Mouse (Mus musculus) MEL (cell line): Measurements from ENCODE around the gene Cypt4. TPM values are rescaled to one million over a fixed set of nuclear protein-coding genes. Genes with fewer than 3 reads are reported as not detected.
"Not testable (repeated sequence)": the region's sequence is repeated elsewhere in the genome, so short reads cannot be mapped to it uniquely, and the experiment has no call there.

Source experiments
- DNase-seq: peaks from one replicate; pipeline ENCODE4 v3.0.0; 2011; ENCODE audit warnings: low read depth, low spot score
- H3K27ac ChIP-seq: 2 replicates; pipeline ENCODE4 v1.5.1; 2012; ENCODE audit warnings: low read depth, mild to moderate bottlenecking, control low read depth, low read length, moderate library complexity; ENCODE audit not compliant: control insufficient read depth
- H3K27me3 ChIP-seq, 2 experiments: fragments of 150-350 bp in 1 of 2; sonication (generic) in 1 of 2; 2 replicates each; pipeline ENCODE4 v1.6.1; 2012; ENCODE audit warnings: low read length in 2 of 2, mild to moderate bottlenecking in 2 of 2, improper control_type of control experiment in 1 of 2, moderate library complexity in 1 of 2; ENCODE audit not compliant: insufficient read depth in 2 of 2, control insufficient read depth in 1 of 2
- H3K36me3 ChIP-seq, 2 experiments: 2 replicates each; pipeline ENCODE4 v1.6.1; 2012 to 2014; ENCODE audit warnings: low read length in 2 of 2, improper control_type of control experiment in 1 of 2, inconsistent platforms in 1 of 2, mild to moderate bottlenecking in 1 of 2; ENCODE audit not compliant: insufficient read depth in 2 of 2, control insufficient read depth in 1 of 2
- H3K4me1 ChIP-seq, 2 experiments: fragments of 150-350 bp in 1 of 2; sonication (generic) in 1 of 2; 2 replicates each; pipeline ENCODE4 v1.6.1; 2012; ENCODE audit warnings: low read length in 2 of 2, improper control_type of control experiment in 1 of 2, mild to moderate bottlenecking in 1 of 2; ENCODE audit not compliant: insufficient read depth in 2 of 2, control insufficient read depth in 1 of 2
- H3K4me3 ChIP-seq, 2 experiments: fragments of 150-350 bp in 1 of 2; sonication (generic) in 1 of 2; 2 replicates each; pipeline ENCODE4 v1.5.1; 2012; ENCODE audit warnings: low read depth in 2 of 2, low read length in 2 of 2, mild to moderate bottlenecking in 2 of 2, moderate library complexity in 2 of 2, control low read depth in 1 of 2, improper control_type of control experiment in 1 of 2; ENCODE audit not compliant: control insufficient read depth in 1 of 2, insufficient read depth in 1 of 2
- H3K79me2 ChIP-seq: 2 replicates; pipeline ENCODE4 v1.6.1; 2012; ENCODE audit warnings: mild to moderate bottlenecking, low read length, moderate library complexity; ENCODE audit not compliant: control insufficient read depth, poor library complexity, insufficient read depth
- H3K9ac ChIP-seq: 2 replicates; pipeline ENCODE4 v1.6.1; 2012; ENCODE audit warnings: low read depth, mild to moderate bottlenecking, control low read depth, low read length, moderate library complexity; ENCODE audit not compliant: control insufficient read depth, poor library complexity, severe bottlenecking
- H3K9me3 ChIP-seq: fragments of 150-350 bp; sonication (generic); replicated peaks from 2 replicates; pipeline ENCODE4 v1.6.1; 2012; ENCODE audit warnings: mild to moderate bottlenecking, low read length, improper control_type of control experiment, moderate library complexity; ENCODE audit not compliant: insufficient read depth
- ELF1 ChIP-seq: IDR thresholded peaks from 2 replicates; pipeline ENCODE4 v1.6.1; 2014; ENCODE audit warnings: low read depth, mild to moderate bottlenecking, inconsistent platforms, low read length, improper control_type of control experiment, moderate library complexity
- KAT2A ChIP-seq: conservative IDR thresholded peaks from 2 replicates; pipeline ENCODE4 v1.6.1; 2012; ENCODE audit warnings: low read depth, low read length, improper control_type of control experiment, inconsistent platforms
- NRF1 ChIP-seq: IDR thresholded peaks from 2 replicates; pipeline ENCODE4 v1.6.1; 2014; ENCODE audit warnings: low read depth, mild to moderate bottlenecking, inconsistent platforms, low read length, improper control_type of control experiment, moderate library complexity; ENCODE audit not compliant: poor library complexity, insufficient read depth, severe bottlenecking
- RAD21 ChIP-seq: IDR thresholded peaks from 2 replicates; pipeline ENCODE4 v1.6.1; 2011; ENCODE audit warnings: mild to moderate bottlenecking, low read depth, low read length, improper control_type of control experiment
- TBP ChIP-seq: IDR thresholded peaks from 2 replicates; pipeline ENCODE4 v1.8.0; 2011; ENCODE audit warnings: low read depth, low read length, improper control_type of control experiment
- ZC3H11A ChIP-seq: IDR thresholded peaks from 2 replicates; pipeline ENCODE4 v1.6.1; 2012; ENCODE audit warnings: low read depth, mild to moderate bottlenecking, inconsistent platforms, low read length, improper control_type of control experiment
- polyA plus RNA-seq, 2 experiments: library from polyadenylated mRNA; stranded (reverse) in 1 of 2; unstranded in 1 of 2; fragments of >175 nt in 1 of 2; fragments of >200 nt in 1 of 2; gene quantifications; 2 replicates each; pipeline versions ENCODE4 v1.2.1 to v1.2.4; 2012; ENCODE audit warnings: low replicate concordance in 2 of 2, low read depth in 1 of 2; ENCODE audit not compliant: insufficient read length in 2 of 2, insufficient read depth in 1 of 2, missing spikeins in 1 of 2
- total RNA-seq: library from RNA; depleted of rRNA; stranded (reverse); fragments of 300-350 nt; gene quantifications from 2 replicates; pipeline ENCODE4 v1.2.3, GENCODE M21; 2012; rRNA removed

Gene Cypt4
- total RNA-seq: not detected in 2 replicates
- polyA plus RNA-seq: not detected

- no peak for DNase-seq
- Histone ChIP-seq H3K4me3 (no peak within 1 kb of the TSS), H3K79me2 (no peaks in the 10 kb centered on the region), H3K27ac (no peak within 1 kb of the TSS), H3K9ac (no peak within 1 kb of the TSS), H3K27me3 (no peaks in the 10 kb centered on the region), H3K36me3 (no peaks in the 10 kb centered on the region), H3K9me3 (no peaks in the 10 kb centered on the region), H3K4me1 (no peaks in the 10 kb centered on the region)
- TF ChIP-seq ELF1 (no peak), TBP (no peak), KAT2A (no peak), NRF1 (no peak), RAD21 (no peak), ZC3H11A (no peak)
These were observed at the start of gene Cypt4 for GRCm38 (mm10) chr9:24624896-24625295. Gene Cypt4, plus strand, starts transcription at chr9:24625196.

- H3K9ac ChIP-seq, H3K36me3 ChIP-seq, H3K27me3 ChIP-seq, H3K4me1 ChIP-seq, H3K4me3 ChIP-seq, H3K27ac ChIP-seq, H3K79me2 ChIP-seq, DNase-seq, H3K9me3 ChIP-seq: not testable (repeated sequence)
These were observed 12.3 kb downstream of the Cypt4 start for GRCm38 (mm10) chr9:24637341-24637740.

Other genes with a start within 250 kb of the Cypt4 start
- gene Dpy19l1, start 122.1 kb upstream of the Cypt4 start, total RNA-seq: 35.3 TPM in 2 replicates
- 10 to 100 TPM; 26.9 to 71.6 TPM for gene Dpy19l1, start 122.1 kb upstream of the Cypt4 start, polyA plus RNA-seq
- gene Dpy19l2, start 71.1 kb downstream of the Cypt4 start, total RNA-seq: not detected in 2 replicates
- gene Dpy19l2, start 71.1 kb downstream of the Cypt4 start, polyA plus RNA-seq: not detected
- gene Tbx20, start 149.1 kb downstream of the Cypt4 start, total RNA-seq: not detected in 2 replicates
- not detected for gene Tbx20, start 149.1 kb downstream of the Cypt4 start, polyA plus RNA-seq